Mouse (Mus musculus) liver, postnatal 0 days (tissue): ENCODE measurements around the gene Eid2b.

Experiments
- CTCF ChIP-seq: sonication (generic); IDR thresholded peaks from 2 replicates; pipeline ENCODE4 v1.5.1; 2016; ENCODE audit warnings: antibody characterized with exemption, low read depth
- EP300 ChIP-seq: IDR thresholded peaks from 2 replicates; pipeline ENCODE4 v1.6.1; 2016; ENCODE audit warnings: antibody characterized with exemption, low read depth, mild to moderate bottlenecking

DNA sequence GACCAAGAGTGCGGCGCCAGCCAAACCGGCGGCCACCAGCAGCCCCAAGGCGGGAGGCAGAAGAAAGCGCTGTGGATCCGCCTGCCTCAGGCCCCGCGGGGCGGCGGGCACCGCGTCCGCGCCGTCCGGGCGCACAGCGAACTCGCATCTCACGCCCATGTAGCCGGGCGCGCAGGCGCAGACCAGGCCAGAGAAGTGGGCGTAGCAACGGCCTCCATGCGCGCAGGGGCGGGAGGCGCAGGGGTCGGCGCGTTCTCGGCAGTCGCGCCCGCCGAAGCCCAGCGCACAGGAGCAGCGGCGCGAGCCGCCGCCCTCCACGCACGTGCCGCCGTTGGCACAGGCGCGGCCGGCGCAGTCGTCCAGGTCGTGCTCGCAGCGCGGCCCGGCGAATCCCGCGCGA, 16.9 kb downstream of the Eid2b start:
- TF ChIP-seq CTCF, result no peak
- no peak for TF ChIP-seq EP300
